Mouse (Mus musculus): ENCODE measurements around the gene Vangl1. TPM values are rescaled to one million over a fixed set of nuclear protein-coding genes. Genes with fewer than 3 reads are reported as not detected.

Gene Vangl1
- polyA plus RNA-seq, 2 experiments, result 62.2 to 62.8 TPM

DNA sequence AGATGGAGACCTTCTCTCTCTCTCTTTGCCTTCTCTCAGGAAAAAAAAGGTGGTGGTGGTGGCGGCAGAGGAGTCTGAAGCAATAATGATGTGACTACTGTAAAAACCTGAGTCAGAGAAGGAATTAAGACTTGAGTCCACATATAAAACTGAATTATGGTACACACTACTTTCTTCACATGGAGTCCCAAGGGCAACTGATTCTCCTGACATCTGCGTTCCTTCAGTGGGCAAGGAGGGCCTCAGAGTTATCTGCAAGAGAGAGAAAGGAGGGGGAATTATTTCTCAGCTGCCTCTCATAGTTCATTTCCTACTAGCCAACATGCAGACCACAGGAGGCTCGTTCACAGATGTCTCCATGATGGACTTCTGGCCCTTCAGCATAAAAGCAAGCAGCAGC, 40.1 kb upstream of the Vangl1 start:
- Histone ChIP-seq H3K4me1 (replicated peaks; ENCODE audit: control insufficient read depth in 2 of 2, insufficient read depth in 2 of 2, low read length in 1 of 2) (no peaks in the 10 kb centered on the region), H3K9me3 (ENCODE audit: control insufficient read depth, low read length) (no peaks in the 10 kb centered on the region), H3K4me3 (ENCODE audit: insufficient read depth in 1 of 2, low read depth in 2 of 2, low read length in 2 of 2) (no peak overlapping the region), H3K36me3 (replicated peaks; ENCODE audit: control insufficient read depth, insufficient read depth, low read depth) (no peaks in the 10 kb centered on the region), H3K27me3 (ENCODE audit: control insufficient read depth, insufficient read depth, low read length) (no peaks in the 10 kb centered on the region), H3K9ac (replicated peaks) (no peak overlapping the region), H3K4me2 (ENCODE audit: low read depth) (no peak overlapping the region), H3K27ac (no peak overlapping the region)
- ATAC-seq (ENCODE audit: insufficient read depth), result no peak
- WGBS (ENCODE audit: insufficient replicate concordance), result 55% methylated on average over 3 of the region's 3 CpGs
- no peak for DNase-seq (ENCODE audit: low read depth in 3 of 3, low spot score in 3 of 3)
- no peak for TF ChIP-seq EP300 (IDR thresholded peaks at IDR 0.05; ENCODE audit: low read depth)
- TF ChIP-seq CTCF (IDR thresholded peaks at IDR 0.05; ENCODE audit: low read depth), result no peak

DNA sequence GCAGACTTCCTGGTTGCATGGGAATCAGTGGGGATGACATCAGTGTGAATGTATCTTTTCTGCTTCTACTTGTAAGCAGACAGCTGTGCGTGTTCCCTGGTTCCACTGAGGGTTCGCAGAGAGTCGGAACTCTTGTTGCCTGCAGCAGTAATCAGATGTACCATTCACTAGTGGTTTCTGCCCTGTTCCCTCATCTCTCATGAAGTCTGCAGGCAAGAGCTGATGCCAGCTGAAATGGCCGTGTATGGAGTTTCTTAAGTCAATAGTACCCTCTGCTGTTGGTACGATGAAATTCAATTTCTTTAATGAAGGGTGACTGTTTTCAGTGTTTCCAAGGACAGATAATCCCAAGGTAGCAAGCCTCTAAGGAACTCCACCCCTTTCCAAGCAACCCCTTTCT, 38.4 kb upstream of the Vangl1 start:
- H3K9me3 ChIP-seq (ENCODE audit: control insufficient read depth, low read length), result no peaks in the 10 kb centered on the region
- WGBS (ENCODE audit: insufficient replicate concordance), result 37% methylated on average over 5 of the region's 5 CpGs
- H3K4me2 ChIP-seq (ENCODE audit: low read depth), result no peak overlapping the region
- no peaks in the 10 kb centered on the region for H3K4me1 ChIP-seq (replicated peaks; ENCODE audit: control insufficient read depth in 2 of 2, insufficient read depth in 2 of 2, low read length in 1 of 2)
- H3K4me3 ChIP-seq (ENCODE audit: insufficient read depth in 1 of 2, low read depth in 2 of 2, low read length in 2 of 2), result no peak overlapping the region
- DNase-seq (ENCODE audit: low read depth in 3 of 3, low spot score in 3 of 3), result no peak
- TF ChIP-seq CTCF (IDR thresholded peaks at IDR 0.05; ENCODE audit: low read depth) (no peak; the same call in 1 of the 2 replicates), EP300 (IDR thresholded peaks at IDR 0.05; ENCODE audit: low read depth) (no peak)
- H3K27me3 ChIP-seq (ENCODE audit: control insufficient read depth, insufficient read depth, low read length), result no peaks in the 10 kb centered on the region
- no peaks in the 10 kb centered on the region for H3K36me3 ChIP-seq (replicated peaks; ENCODE audit: control insufficient read depth, insufficient read depth, low read depth)
- no peak overlapping the region for H3K9ac ChIP-seq (replicated peaks)
- H3K27ac ChIP-seq, result no peak overlapping the region
- ATAC-seq (ENCODE audit: insufficient read depth), result no peak

DNA sequence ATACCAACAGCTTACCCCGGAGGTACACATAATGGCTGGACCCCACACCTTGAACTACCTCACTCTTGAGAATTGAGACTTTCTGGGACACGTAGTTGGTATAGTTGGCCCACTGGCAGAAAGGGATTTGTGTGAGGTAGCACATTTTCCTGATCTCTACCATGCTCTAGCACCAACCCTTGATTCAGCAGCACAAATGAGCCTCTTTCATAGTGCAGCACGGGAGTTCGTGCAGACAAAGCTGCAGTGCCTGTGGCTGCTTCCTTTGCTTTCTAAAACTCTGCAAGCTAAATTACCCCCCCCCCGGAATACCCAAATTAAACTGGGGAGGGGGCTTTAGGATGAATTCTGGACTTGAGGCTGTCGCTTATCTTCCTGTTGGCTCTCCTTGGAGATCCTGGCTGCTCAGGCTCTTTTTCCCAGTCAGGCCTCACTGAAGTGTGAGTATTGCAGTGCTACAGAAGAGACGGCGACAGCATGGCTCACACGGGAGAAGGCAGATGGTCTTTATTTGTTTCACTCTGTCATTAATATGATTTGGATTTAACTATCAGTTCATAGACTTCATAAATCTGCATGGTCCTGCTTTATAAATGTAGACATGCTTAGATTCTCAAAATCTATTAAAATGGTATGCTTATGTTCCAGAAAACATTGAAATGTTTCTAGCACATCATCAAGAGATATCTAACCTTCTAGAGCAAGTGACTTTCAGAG, 27.1 kb upstream of the Vangl1 start:
- H3K27me3 ChIP-seq (ENCODE audit: control insufficient read depth, insufficient read depth, low read length), result no peaks in the 10 kb centered on the region
- 69% methylated on average over 9 of the region's 9 CpGs for WGBS (ENCODE audit: insufficient replicate concordance)
- ATAC-seq (ENCODE audit: insufficient read depth), result no peak
- no peaks in the 10 kb centered on the region for H3K9me3 ChIP-seq (ENCODE audit: control insufficient read depth, low read length)
- H3K4me2 ChIP-seq (ENCODE audit: low read depth), result no peak overlapping the region
- no peak overlapping the region for H3K4me3 ChIP-seq (ENCODE audit: insufficient read depth in 1 of 2, low read depth in 2 of 2, low read length in 2 of 2)
- no peaks in the 10 kb centered on the region for H3K36me3 ChIP-seq (replicated peaks; ENCODE audit: control insufficient read depth, insufficient read depth, low read depth)
- no peak overlapping the region for H3K27ac ChIP-seq
- TF ChIP-seq EP300 (IDR thresholded peaks at IDR 0.05; ENCODE audit: low read depth) (no peak), CTCF (IDR thresholded peaks at IDR 0.05; ENCODE audit: low read depth) (no peak)
- no peak overlapping the region for H3K9ac ChIP-seq (replicated peaks)
- no peaks in the 10 kb centered on the region for H3K4me1 ChIP-seq (replicated peaks; ENCODE audit: control insufficient read depth in 2 of 2, insufficient read depth in 2 of 2, low read length in 1 of 2)
- no peak for DNase-seq (ENCODE audit: low read depth in 3 of 3, low spot score in 3 of 3)

DNA sequence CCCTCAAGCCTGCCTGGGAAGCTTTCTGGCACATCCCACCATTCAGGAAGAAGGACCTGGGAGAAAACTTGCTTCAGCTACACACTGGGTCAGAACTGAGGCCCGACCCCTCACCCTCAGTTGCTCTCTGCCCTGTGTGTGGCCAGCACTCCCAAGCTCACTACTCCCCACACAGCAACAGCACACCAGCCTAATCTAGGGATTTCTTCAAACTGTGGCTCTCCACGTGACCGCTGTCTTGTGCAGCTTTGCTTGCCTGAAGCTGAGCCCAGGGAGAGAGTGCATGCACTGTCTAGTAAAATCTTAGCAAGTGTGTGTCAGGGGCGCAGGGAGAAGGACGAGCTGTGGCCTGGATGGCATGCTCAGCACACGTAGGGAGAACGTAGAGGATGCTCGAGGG, 18.3 kb upstream of the Vangl1 start:
- no peak overlapping the region for H3K4me2 ChIP-seq (ENCODE audit: low read depth)

DNA sequence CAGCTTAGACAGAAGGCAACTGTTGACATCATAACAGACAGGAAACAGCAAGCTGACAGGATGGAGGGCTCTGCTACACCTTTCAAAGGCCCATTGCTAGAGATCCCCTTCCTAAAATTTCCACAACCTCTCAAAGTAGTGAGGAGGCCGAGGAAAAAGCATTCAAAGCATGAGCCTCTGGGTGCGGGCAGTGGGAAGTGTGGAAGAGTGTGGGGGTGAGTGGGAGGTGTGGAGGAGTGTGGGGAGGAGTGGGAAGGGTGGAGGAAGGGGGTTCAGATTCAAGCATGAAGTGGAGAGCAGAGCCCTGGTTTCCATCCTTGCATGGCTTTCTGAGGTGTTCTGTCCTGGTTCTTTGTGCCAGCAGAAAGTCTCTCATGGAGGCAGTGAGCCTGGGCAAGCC, 13.8 kb upstream of the Vangl1 start:
- Histone ChIP-seq H3K4me3 (ENCODE audit: insufficient read depth in 1 of 2, low read depth in 2 of 2, low read length in 2 of 2) (no peak overlapping the region), H3K9me3 (ENCODE audit: control insufficient read depth, low read length) (no peaks in the 10 kb centered on the region), H3K9ac (replicated peaks) (no peak overlapping the region), H3K27ac (no peak overlapping the region), H3K27me3 (ENCODE audit: control insufficient read depth, insufficient read depth, low read length) (no peaks in the 10 kb centered on the region), H3K4me2 (ENCODE audit: low read depth) (no peak overlapping the region), H3K4me1 (replicated peaks; ENCODE audit: control insufficient read depth in 2 of 2, insufficient read depth in 2 of 2, low read length in 1 of 2) (no peaks in the 10 kb centered on the region), H3K36me3 (replicated peaks; ENCODE audit: control insufficient read depth, insufficient read depth, low read depth) (no peaks in the 10 kb centered on the region)
- no peak for TF ChIP-seq EP300 (IDR thresholded peaks at IDR 0.05; ENCODE audit: low read depth)
- TF ChIP-seq CTCF (IDR thresholded peaks at IDR 0.05; ENCODE audit: low read depth), result no peak
- DNase-seq (ENCODE audit: low read depth in 3 of 3, low spot score in 3 of 3) (no peak), ATAC-seq (ENCODE audit: insufficient read depth) (no peak)
- WGBS (ENCODE audit: insufficient replicate concordance), result 61% methylated on average over 2 of the region's 2 CpGs

More for the DNA sequence above, 18.3 kb upstream of the Vangl1 start:
- no peak overlapping the region for H3K9ac ChIP-seq (replicated peaks)
- no peaks in the 10 kb centered on the region for H3K36me3 ChIP-seq (replicated peaks; ENCODE audit: control insufficient read depth, insufficient read depth, low read depth)
- ATAC-seq (ENCODE audit: insufficient read depth), result no peak
- H3K4me3 ChIP-seq (ENCODE audit: insufficient read depth in 1 of 2, low read depth in 2 of 2, low read length in 2 of 2), result no peak overlapping the region
- no peaks in the 10 kb centered on the region for H3K4me1 ChIP-seq (replicated peaks; ENCODE audit: control insufficient read depth in 2 of 2, insufficient read depth in 2 of 2, low read length in 1 of 2)
- no peak for DNase-seq (ENCODE audit: low read depth in 3 of 3, low spot score in 3 of 3)
- TF ChIP-seq CTCF (IDR thresholded peaks at IDR 0.05; ENCODE audit: low read depth), result no peak
- no peak for TF ChIP-seq EP300 (IDR thresholded peaks at IDR 0.05; ENCODE audit: low read depth)
- no peaks in the 10 kb centered on the region for H3K9me3 ChIP-seq (ENCODE audit: control insufficient read depth, low read length)
- H3K27me3 ChIP-seq (ENCODE audit: control insufficient read depth, insufficient read depth, low read length), result no peaks in the 10 kb centered on the region
- H3K27ac ChIP-seq, result no peak overlapping the region
- 69% methylated on average over 8 of the region's 8 CpGs for WGBS (ENCODE audit: insufficient replicate concordance)

All from liver, embryonic 14.5 days (tissue).